Mouse (Mus musculus) kidney, adult 2 months (tissue): ENCODE data around the gene Rab10. TPM values are rescaled to one million over a fixed set of nuclear protein-coding genes. Genes with fewer than 3 reads are reported as not detected.
"Not testable (repeated sequence)": the region's sequence is repeated elsewhere in the genome, so short reads cannot be mapped to it uniquely, and the experiment has no call there.

Experiments
- DNase-seq: peaks from one replicate; pipeline ENCODE4 v3.0.0; 2021
- H3K27ac ChIP-seq: fragments of 200-500 bp; 2 replicates; pipeline ENCODE4 v1.5.1; 2012; ENCODE audit warnings: low read depth, low read length, control low read depth, inconsistent platforms; ENCODE audit not compliant: insufficient read depth
- H3K27me3 ChIP-seq: fragments of 200-500 bp; replicated peaks from 2 replicates; pipeline ENCODE4 v1.6.1; 2012; ENCODE audit warnings: mild to moderate bottlenecking, moderate library complexity, low read length, inconsistent platforms; ENCODE audit not compliant: control insufficient read depth, insufficient read depth
- H3K36me3 ChIP-seq: fragments of 200-500 bp; 2 replicates; pipeline ENCODE4 v1.6.1; 2012; ENCODE audit warnings: mild to moderate bottlenecking, moderate library complexity, low read length, inconsistent platforms; ENCODE audit not compliant: control insufficient read depth, insufficient read depth
- H3K4me1 ChIP-seq: fragments of 200-500 bp; 2 replicates; pipeline ENCODE4 v1.6.1; 2011; ENCODE audit warnings: low read length; ENCODE audit not compliant: control insufficient read depth, insufficient read depth
- H3K4me3 ChIP-seq: fragments of 200-500 bp; 2 replicates; pipeline ENCODE4 v1.5.1; 2011; ENCODE audit warnings: mild to moderate bottlenecking, low read depth, low read length, control low read depth; ENCODE audit not compliant: insufficient read depth
- CTCF ChIP-seq: fragments of 200-500 bp; conservative IDR thresholded peaks from 2 replicates; pipeline ENCODE4 v1.5.1; 2011; ENCODE audit warnings: low read depth, mild to moderate bottlenecking, control low read depth, low read length, moderate library complexity, mixed read lengths; ENCODE audit not compliant: insufficient read depth, insufficient read length
- POLR2A ChIP-seq: fragments of 200-500 bp; IDR thresholded peaks from one replicate; pipeline ENCODE4 v1.6.1; 2011; ENCODE audit warnings: low read depth, low read length, control low read depth
- WGBS: fragments of 180-500 bp; shearing (Covaris S2); methylation state at CpG from one replicate; pipeline ENCODE4 v1.1.7; 2018; 5-methylcytosine and 5-hydroxymethylcytosine counted together
- polyA plus RNA-seq: library from polyadenylated mRNA; depleted of rRNA; stranded (reverse); fragments of >200 nt; gene quantifications from 2 replicates; pipeline ENCODE4 v1.2.3, GENCODE M21; 2012

Rab10 gene
- polyA plus RNA-seq, 1 experiment, result 34.5 TPM

DNA sequence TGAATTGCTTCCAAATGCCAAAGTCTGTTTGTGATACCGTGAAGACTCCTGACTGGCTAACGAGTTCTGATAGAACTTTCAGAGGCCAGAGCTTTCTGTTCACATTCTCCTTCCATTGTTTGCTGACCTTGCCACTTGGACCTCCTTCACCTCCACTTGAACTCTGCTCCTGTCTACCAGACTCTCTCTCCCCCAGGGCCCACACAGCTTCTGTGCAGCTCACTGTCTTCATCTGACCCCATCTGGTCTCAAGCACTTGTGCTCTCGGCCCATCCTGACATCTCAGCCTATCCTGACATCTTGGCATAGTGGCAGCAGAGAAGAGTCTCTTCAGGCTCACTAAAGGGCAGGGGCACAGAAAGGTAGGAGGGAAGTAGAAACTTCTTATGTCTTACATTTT is 7.2 kb upstream of the Rab10 start:
- Histone ChIP-seq H3K27ac (no peak overlapping the region), H3K4me3 (no peak overlapping the region), H3K36me3 (no peaks in the 10 kb centered on the region), H3K4me1 (no peaks in the 10 kb centered on the region), H3K27me3 (no peaks in the 10 kb centered on the region)
- TF ChIP-seq POLR2A, result no peak
- TF ChIP-seq CTCF, result no peak
- no peak for DNase-seq
- WGBS, result 39% methylated on average over 3 of the region's 3 CpGs

DNA sequence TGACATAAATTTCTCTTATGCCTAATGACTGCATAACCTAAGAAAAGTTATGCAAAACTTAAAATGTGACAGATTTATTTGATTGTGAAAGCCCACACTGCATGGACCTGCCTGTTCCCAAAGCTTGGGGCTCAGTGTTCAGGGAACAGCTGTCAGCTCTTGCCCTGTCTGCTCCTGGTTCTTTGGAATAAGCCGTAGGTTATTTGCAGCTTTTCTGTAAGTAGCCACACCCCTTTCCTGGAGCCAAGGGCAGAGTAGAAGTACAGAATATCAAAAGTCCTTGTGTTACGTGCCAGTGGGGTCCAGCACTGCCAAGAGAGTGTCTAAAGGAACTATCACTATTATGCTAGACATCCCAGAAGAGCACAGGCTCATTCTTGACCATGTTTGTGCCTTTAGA is 6.3 kb upstream of the Rab10 start:
- no peak overlapping the region for H3K4me3 ChIP-seq
- WGBS, result 24% methylated on average over 2 of the region's 2 CpGs
- no peaks in the 10 kb centered on the region for H3K36me3 ChIP-seq
- no peak for TF ChIP-seq POLR2A
- no peak for TF ChIP-seq CTCF
- H3K4me1 ChIP-seq, result no peaks in the 10 kb centered on the region
- H3K27me3 ChIP-seq, result no peaks in the 10 kb centered on the region
- H3K27ac ChIP-seq, result no peak overlapping the region
- DNase-seq, result peak; percentile 17

GRCm38 (mm10) chr12:3312886-3313285 is 3.1 kb upstream of the Rab10 start:
- Histone ChIP-seq H3K4me1 (no peaks in the 10 kb centered on the region; the same call in 1 of the 2 replicates), H3K27me3 (no peaks in the 10 kb centered on the region), H3K36me3 (no peaks in the 10 kb centered on the region), H3K27ac (no peak overlapping the region), H3K4me3 (no peak overlapping the region)
- no peak for DNase-seq
- 78% methylated on average over 3 of the region's 3 CpGs for WGBS
- TF ChIP-seq CTCF, result no peak
- no peak for TF ChIP-seq POLR2A

GRCm38 (mm10) chr12:3310321-3310692 is 538 bp upstream of the Rab10 start:
- TF ChIP-seq CTCF (no peak), POLR2A (no peak)
- Histone ChIP-seq H3K27ac (peak overlapping the region; percentile 81), H3K4me1 (peaks cover 5% of the 10 kb centered on the region), H3K36me3 (no peaks in the 10 kb centered on the region), H3K27me3 (no peaks in the 10 kb centered on the region), H3K4me3 (peak overlapping the region; percentile 74)
- WGBS, result 4% methylated on average over 15 of the region's 15 CpGs
- DNase-seq, result no peak

DNA sequence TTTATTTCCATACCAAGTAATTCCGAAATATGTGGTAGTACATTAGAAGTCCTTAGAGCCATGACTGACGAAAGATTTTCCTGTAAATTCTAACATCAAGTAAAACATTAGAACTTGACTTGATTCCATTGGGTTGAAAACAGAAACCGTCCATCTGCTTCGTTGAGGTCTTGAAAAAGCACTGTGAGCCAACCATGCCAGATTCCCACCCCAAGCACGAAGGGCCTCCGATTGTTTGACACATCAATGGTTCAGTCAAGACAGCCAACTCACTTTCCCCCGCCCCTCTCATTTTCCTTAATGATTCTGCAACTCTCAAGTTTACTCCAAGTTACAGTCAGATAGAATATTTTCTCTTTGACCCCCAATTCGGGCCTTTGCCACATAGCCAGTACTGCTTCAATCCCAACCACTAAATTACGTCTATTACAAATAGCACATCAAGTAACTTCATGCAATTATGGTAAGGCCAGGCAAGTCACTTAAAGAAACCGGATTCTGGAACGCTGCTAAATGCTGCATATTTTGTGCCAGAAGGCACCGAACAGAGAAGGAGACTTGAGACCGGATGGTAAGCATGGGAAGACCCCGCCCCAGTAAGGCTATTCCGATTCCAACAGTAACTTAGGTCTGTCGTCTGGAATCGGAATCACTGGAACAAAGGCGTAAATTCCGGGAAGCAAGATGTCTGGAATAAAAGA is 1.1 kb downstream of the Rab10 start:
- peak; percentile 17 for DNase-seq
- no peaks in the 10 kb centered on the region for H3K36me3 ChIP-seq
- peak overlapping the region; percentile 95 for H3K27ac ChIP-seq
- WGBS, result under 1% methylated on average over 19 of the region's 19 CpGs
- H3K4me3 ChIP-seq, result peak overlapping the region; percentile 80
- no peak for TF ChIP-seq CTCF
- TF ChIP-seq POLR2A, result no peak
- peaks cover 9% of the 10 kb centered on the region for H3K4me1 ChIP-seq
- no peaks in the 10 kb centered on the region for H3K27me3 ChIP-seq

DNA sequence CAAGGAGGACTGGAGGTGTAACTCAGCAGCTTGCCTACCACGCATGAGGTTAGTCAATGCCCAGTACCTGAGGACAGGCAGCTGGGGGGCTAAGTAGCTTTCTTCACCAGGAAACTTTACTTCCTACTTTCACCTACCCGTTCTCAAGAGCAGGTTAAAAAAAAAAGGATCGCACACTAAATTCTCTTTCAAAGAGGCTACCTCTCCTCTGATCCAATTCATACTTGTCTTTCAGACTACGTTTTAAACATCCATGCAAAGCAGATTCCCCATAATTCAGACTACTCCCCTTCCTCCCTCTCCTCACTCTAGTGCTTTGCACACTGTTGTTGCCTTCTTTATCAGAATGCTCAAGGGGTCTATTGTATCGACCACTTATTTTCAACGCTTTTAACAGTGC is 2.2 kb downstream of the Rab10 start:
- H3K4me1 ChIP-seq, result peaks cover 11% of the 10 kb centered on the region
- no peaks in the 10 kb centered on the region for H3K36me3 ChIP-seq
- peak overlapping the region; percentile 22 for H3K4me3 ChIP-seq
- DNase-seq, result no peak
- no peak overlapping the region for H3K27ac ChIP-seq
- WGBS, result 11% methylated on average over 6 of the region's 6 CpGs
- H3K27me3 ChIP-seq, result no peaks in the 10 kb centered on the region
- TF ChIP-seq POLR2A, result no peak
- no peak for TF ChIP-seq CTCF

DNA sequence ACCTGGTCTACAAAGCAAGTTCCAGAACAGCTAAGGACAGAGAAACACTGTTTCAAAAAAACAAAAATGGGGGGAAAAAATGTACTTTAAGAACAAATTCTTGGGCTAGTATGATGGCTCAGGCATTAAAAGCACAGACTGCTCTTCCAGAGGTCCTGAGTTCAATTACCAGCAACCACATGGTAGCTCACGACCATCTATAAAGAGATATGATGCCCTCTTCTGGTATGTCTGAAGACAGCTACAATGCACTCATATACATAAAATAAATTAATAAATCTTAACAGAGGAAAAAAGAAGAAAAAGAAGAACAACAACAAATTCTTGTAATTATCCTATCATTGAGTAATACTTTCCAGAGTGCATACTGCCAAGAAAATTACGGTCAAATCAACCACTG is 4.5 kb downstream of the Rab10 start:
- no peak for DNase-seq
- H3K27me3 ChIP-seq, result no peaks in the 10 kb centered on the region
- H3K4me1 ChIP-seq, result peaks cover 11% of the 10 kb centered on the region
- H3K27ac ChIP-seq, result no peak overlapping the region
- H3K4me3 ChIP-seq, result no peak overlapping the region
- TF ChIP-seq CTCF, result no peak
- TF ChIP-seq POLR2A, result no peak
- WGBS, result 63% methylated on average over 2 of the region's 2 CpGs
- no peaks in the 10 kb centered on the region for H3K36me3 ChIP-seq

GRCm38 (mm10) chr12:3297622-3298021 is 12.1 kb downstream of the Rab10 start:
- not testable (repeated sequence) for H3K4me3 ChIP-seq, H3K36me3 ChIP-seq, H3K27ac ChIP-seq, DNase-seq, H3K27me3 ChIP-seq, H3K4me1 ChIP-seq
- WGBS, result 86% methylated on average over 6 of the region's 6 CpGs
